Mouse (Mus musculus) lung, postnatal 4 days (tissue): ENCODE results near the gene Ubac2.
"Not testable (repeated sequence)": the region's sequence is repeated elsewhere in the genome, so short reads cannot be mapped to it uniquely, and the experiment has no call there.

Source experiments
- DNase-seq, 2 experiments: peaks; one replicate each; pipeline ENCODE4 v3.0.0; 2021

The Ubac2 gene

GRCm38 (mm10) chr14:122057941-122058346 is 179.5 kb downstream of the Ubac2 start:
- no peak for DNase-seq

DNA sequence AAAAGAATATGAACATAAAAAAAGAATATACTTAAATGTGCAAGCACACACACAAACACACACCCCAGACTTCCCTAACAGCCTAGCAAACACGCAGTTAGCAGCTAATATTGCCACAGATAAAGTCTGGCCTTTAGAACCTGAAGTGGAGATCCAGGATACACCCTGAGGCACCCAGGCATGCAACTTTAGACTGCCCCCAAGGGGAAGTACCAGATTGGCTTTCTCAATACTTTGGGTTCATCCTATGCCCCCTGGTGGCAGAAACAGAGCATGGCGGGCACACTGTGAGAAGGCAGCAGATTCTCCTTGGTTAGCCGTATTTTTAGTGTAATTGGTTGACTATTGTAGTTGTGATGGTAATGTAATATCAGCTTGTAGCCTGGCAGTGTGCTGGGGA is 182.2 kb downstream of the Ubac2 start:
- DNase-seq, result peak; percentile 78 to 88

GRCm38 (mm10) chr14:122061376-122061775 is 183.0 kb downstream of the Ubac2 start:
- DNase-seq, result no peak

DNA sequence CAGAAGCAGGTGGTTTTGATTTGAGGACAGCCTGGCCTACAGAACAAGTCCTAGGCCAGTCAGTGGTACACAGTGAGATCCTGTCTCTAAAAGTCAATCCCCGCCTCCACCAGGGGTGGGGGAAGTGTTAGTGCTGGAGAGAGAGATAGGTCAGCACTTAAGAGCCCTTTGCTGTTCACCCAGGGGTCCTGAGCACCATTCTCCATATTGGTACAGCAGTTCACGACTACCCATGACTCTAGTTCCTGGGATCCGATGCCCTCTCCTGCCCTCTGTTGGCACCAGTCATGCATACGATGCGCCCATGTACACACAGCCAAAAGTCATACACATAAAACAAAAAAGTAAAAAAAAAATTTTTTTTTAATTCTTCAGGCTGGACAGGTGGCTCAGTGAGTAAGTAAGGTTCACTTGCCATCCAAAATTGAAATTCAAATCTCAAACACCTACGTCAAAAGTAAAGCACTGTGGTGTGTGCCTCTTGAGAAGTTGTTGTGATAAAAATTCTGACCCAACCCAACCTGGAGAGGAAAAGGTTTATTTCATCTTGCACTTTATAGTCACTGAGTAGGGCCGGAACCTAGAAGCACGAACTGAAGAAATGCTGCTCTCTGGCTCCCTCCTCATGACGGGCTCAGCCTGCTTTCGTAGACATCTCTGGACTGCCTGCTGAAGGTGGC is 184.1 kb downstream of the Ubac2 start:
- DNase-seq, result no peak

- no peak for DNase-seq
Observed at GRCm38 (mm10) chr14:122063599-122063998, 185.2 kb downstream of the Ubac2 start.

DNA sequence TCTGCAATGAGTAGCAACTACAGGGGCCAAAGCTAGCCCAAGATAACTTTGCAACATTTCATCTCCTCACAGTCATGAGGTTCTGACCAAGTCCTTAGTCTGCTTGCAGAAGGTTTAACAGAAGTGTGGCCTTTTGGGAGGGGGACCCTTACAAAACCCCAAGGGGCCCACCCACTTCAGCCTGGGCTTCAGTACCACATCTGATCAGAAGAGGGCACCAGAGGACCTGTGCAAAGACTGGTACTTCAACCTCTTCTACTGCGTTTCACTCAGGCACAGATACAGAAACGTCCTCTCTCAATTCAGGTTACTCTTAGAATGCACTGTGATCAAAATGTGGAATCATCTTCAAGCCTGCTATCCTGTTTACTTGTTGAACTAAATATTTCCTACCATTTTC is 186.1 kb downstream of the Ubac2 start:
- peak; percentile 61 to 82 for DNase-seq

DNA sequence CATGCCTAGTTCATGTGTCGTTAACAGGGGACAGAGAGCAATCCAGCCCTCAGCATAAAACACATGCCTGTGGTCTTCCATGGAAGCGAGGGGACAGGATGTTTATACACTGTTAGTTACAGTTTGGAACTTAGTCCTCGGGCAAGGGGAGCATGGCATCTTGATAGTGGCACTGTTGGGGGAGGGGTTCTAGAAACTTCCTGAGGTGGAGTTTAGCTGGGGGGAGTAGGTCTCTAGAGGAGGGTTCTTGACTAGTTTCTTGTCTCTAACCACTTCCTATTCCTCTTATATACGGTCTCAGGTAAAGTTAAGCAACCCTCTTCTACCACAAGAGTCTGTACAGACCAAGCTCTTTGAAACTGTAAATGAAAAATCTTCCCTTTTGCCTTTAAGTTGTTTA is 187.8 kb downstream of the Ubac2 start:
- DNase-seq, result peak in 1 of 2 experiments; percentile 35

GRCm38 (mm10) chr14:122068036-122068435 is 189.6 kb downstream of the Ubac2 start:
- DNase-seq, result not testable (repeated sequence)

DNA sequence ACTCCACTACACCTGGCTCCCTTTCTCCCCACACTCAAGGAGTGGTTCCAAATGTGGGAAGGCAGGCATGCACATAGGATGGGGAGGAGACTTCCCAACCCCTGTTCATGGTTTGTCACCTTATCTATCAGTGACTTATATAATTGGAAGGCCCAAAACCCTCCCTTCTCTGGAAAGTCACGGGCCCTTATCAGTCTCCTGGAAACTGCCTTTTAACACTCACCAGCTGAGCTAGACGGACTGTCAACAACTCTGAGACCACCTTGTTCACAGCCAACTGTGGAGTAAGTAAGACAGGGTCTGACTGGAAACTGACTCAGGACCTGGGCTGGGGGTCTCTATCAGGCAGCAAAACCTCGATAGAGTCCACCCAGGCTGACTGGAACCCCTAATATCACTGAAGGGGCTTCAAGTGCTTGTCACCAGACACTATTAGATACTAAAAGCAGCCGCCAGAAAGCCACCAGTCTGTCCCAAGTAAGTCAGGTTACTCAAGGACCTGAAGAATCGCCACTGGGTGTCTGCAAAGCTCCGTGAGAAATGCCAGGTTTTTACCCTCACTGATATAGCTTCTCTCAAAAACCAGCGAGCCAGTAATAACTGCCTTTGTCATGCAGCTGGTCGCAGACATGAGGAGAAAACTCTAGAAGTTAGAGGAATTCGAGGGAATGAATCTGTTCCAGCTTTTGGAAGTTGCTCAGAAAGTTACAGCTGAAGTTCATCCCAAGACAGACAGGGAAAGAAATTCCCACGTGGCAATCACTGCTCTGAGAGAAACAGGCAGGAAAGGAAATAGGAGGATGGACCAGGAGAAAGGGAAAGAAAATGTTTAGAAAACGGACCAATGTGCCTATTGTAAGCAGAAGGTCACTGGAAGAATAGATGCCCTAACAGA is 190.6 kb downstream of the Ubac2 start:
- DNase-seq, result no peak

- no peak for DNase-seq
Observed at GRCm38 (mm10) chr14:122069948-122070347, 191.5 kb downstream of the Ubac2 start.
